10 mouse cellular contexts compared by ENCODE assay signal in the genomic region with DNA sequence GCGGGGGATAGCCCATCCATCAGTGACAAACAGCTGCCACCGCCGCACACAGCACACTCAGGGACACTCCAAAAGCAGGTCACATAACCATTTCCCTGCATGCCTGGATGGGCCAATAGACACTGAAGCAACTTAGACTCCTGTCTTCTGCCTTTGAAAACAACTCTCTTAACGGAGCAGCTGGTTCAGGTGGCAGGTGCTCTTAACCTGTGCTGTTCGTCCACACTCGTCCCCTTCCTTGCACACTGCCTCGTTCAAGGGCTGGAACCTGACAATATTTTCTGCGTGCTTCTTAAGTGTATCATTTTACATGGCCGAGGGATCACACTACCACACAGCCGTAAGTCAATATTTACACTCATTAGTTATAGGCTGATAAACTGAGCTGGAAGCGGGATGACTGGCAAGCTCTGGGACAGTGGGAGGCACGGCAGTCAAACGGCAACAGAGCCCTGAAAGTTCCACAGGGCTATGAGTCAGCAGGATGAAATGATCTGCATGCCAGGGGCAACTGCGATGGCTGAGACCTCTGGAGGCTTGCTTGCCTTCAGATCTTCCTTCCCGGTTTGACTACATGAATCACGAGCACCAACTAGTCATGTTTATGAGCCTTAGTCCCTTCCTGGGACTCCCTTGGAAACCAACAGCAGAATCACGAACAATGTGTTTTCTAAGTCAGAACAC.
DNase-seq lines count a peak whose midpoint lies in the region; ATAC-seq and TF ChIP-seq lines count a peak whose summit lies in the region.
"Had no signal": no experiment of that assay in that cellular context is flagged by ENCODE, and none has a peak within 500 bp of the region (broad histone marks: within the 10 kb centered on the region; RNA-seq: fewer than 3 reads in every experiment).

No protein-coding gene starts in this region.

- no peaks in the 10 kb centered on the region for H3K36me3 ChIP-seq in intestine, postnatal 0 days (ENCODE audit: control insufficient read depth, insufficient read depth)
- no peaks in the 10 kb centered on the region for H3K36me3 ChIP-seq in stomach, embryonic 15.5 days
- H3K36me3 ChIP-seq: neural tube, embryonic 15.5 days had no signal

- H3K4me1 ChIP-seq in intestine, postnatal 0 days (replicated peaks; ENCODE audit: control insufficient read depth, insufficient read depth, low read length) = no peaks in the 10 kb centered on the region
- H3K4me1 ChIP-seq in stomach, embryonic 15.5 days = 0 out of 2 replicates have a peak, but pooled peaks cover 3% of the 10 kb centered on the region

- TF ChIP-seq CTCF in intestine, postnatal 0 days (IDR thresholded peaks at IDR 0.05; ENCODE audit: low read depth) = no peak

- peak overlapping the region; percentile 41 for H3K4me2 ChIP-seq in intestine, postnatal 0 days (replicated peaks; ENCODE audit: low read depth)
- H3K4me2 ChIP-seq in stomach, embryonic 15.5 days = peak overlapping the region; percentile 10; the same call in 1 of the 2 replicates
- H3K4me2 ChIP-seq: neural tube, embryonic 15.5 days had no signal

- peak; percentile 7 for DNase-seq in lung, postnatal 25 days (ENCODE audit: low spot score)
- DNase-seq in lung, postnatal 36 days = no peak
- DNase-seq in adrenal gland, adult 2 months = peak; percentile 67
- no peak for DNase-seq in c-Kit-positive CD71-positive TER-119-positive erythroid progenitor cells, embryonic 14.5 days (ENCODE audit: low spot score)
- no peak for DNase-seq in liver

- 37% methylated on average over 17 of the region's 17 CpGs for WGBS in intestine, postnatal 0 days
- 31% methylated on average over 17 of the region's 17 CpGs for WGBS in stomach, embryonic 15.5 days

- H3K9me3 ChIP-seq in intestine, postnatal 0 days (ENCODE audit: control insufficient read depth) = no peaks in the 10 kb centered on the region
- no peaks in the 10 kb centered on the region for H3K9me3 ChIP-seq in stomach, embryonic 15.5 days
- H3K9me3 ChIP-seq: neural tube, embryonic 15.5 days had no signal

- H3K9ac ChIP-seq in intestine, postnatal 0 days (ENCODE audit: low read depth, low read length) = no peak overlapping the region
- H3K9ac ChIP-seq in stomach, embryonic 15.5 days = no peak overlapping the region
- H3K9ac ChIP-seq: neural tube, embryonic 15.5 days had no signal

- 0 out of 2 replicates have a peak, but pooled peaks have one; percentile 25 for ATAC-seq in intestine, postnatal 0 days
- ATAC-seq in stomach, embryonic 15.5 days (ENCODE audit: insufficient read depth, low FRiP score, low read depth) = peak; percentile 60; the same call in 1 of the 2 replicates
- ATAC-seq: hindbrain, postnatal 0 days had no signal

- H3K27me3 ChIP-seq in intestine, postnatal 0 days (replicated peaks; ENCODE audit: control insufficient read depth, insufficient read depth, low read length) = no peaks in the 10 kb centered on the region
- no peaks in the 10 kb centered on the region for H3K27me3 ChIP-seq in stomach, embryonic 15.5 days (replicated peaks)
- H3K27me3 ChIP-seq: neural tube, embryonic 15.5 days had no signal

- H3K4me3 ChIP-seq in intestine, postnatal 0 days (ENCODE audit: low read depth, low read length) = no peak overlapping the region
- H3K4me3 ChIP-seq in stomach, embryonic 15.5 days (replicated peaks) = no peak overlapping the region
- H3K4me3 ChIP-seq: neural tube, embryonic 15.5 days had no signal

- no peak overlapping the region for H3K27ac ChIP-seq in intestine, postnatal 0 days (ENCODE audit: low read depth, low read length)
- no peak overlapping the region for H3K27ac ChIP-seq in stomach, embryonic 15.5 days
- H3K27ac ChIP-seq: hindbrain, postnatal 0 days; macrophage; neural tube, embryonic 15.5 days had no signal

Comparison
In these comparisons a context has a peak if more than half of its experiments do, and no peak if none do; other contexts are left out.
1. DNase-seq: peak in lung, postnatal 25 days (single experiment) and adrenal gland, adult 2 months (single experiment); none in lung, postnatal 36 days (single experiment), c-Kit-positive CD71-positive TER-119-positive erythroid progenitor cells, embryonic 14.5 days (single experiment) and liver (single experiment).